Mouse (Mus musculus) hindbrain, embryonic 16.5 days (tissue): Measurements from ENCODE around the gene Phf3. TPM values are rescaled to one million over a fixed set of nuclear protein-coding genes. Genes with fewer than 3 reads are reported as not detected.
A peak's percentile ranks its signal among the peaks of the same experiment; 100 is the strongest.

ENCODE experiments used
- ATAC-seq: fragments of 200-750 bp; cut with Nextera tagmentation; 2 replicates; pipeline ENCODE4 v1.8.0; 2017; ENCODE audit warnings: moderate TSS enrichment, moderate library complexity
- H3K27ac ChIP-seq: fragments of 300-500 bp; sonication (generic); 2 replicates; pipeline ENCODE4 v1.5.1; 2014; ENCODE audit warnings: low read depth, mild to moderate bottlenecking, control low read depth, low read length, moderate library complexity
- H3K27me3 ChIP-seq: fragments of 300-500 bp; sonication (generic); replicated peaks from 2 replicates; pipeline ENCODE4 v1.6.1; 2014; ENCODE audit warnings: low read length; ENCODE audit not compliant: control insufficient read depth, insufficient read depth
- H3K36me3 ChIP-seq: fragments of 300-500 bp; sonication (generic); 2 replicates; pipeline ENCODE4 v1.6.1; 2014; ENCODE audit warnings: mild to moderate bottlenecking, low read length, moderate library complexity, mixed read lengths; ENCODE audit not compliant: control insufficient read depth, insufficient read depth
- H3K4me1 ChIP-seq: fragments of 300-500 bp; sonication (generic); 2 replicates; pipeline ENCODE4 v1.6.1; 2014; ENCODE audit warnings: low read depth, low read length; ENCODE audit not compliant: control insufficient read depth, insufficient read depth
- H3K4me2 ChIP-seq: fragments of 300-500 bp; sonication (generic); 2 replicates; pipeline ENCODE4 v1.6.1; 2014; ENCODE audit warnings: mild to moderate bottlenecking, low read length, control low read depth, moderate library complexity
- H3K4me3 ChIP-seq: fragments of 300-500 bp; sonication (generic); 2 replicates; pipeline ENCODE4 v1.5.1; 2014; ENCODE audit warnings: mild to moderate bottlenecking, low read length, control low read depth, moderate library complexity
- H3K9ac ChIP-seq: fragments of 300-500 bp; sonication (generic); 2 replicates; pipeline ENCODE4 v1.6.1; 2014; ENCODE audit warnings: low read depth, mild to moderate bottlenecking, control low read depth, low read length, moderate library complexity
- H3K9me3 ChIP-seq: fragments of 300-500 bp; sonication (generic); 2 replicates; pipeline ENCODE4 v1.6.1; 2014; ENCODE audit warnings: mild to moderate bottlenecking, low read length, moderate library complexity; ENCODE audit not compliant: control insufficient read depth
- WGBS: fragments of 180-500 bp; shearing (Covaris S2); extraction: QIAGEN DNeasy Blood & Tissue Kit; methylation state at CpG from one replicate; pipeline ENCODE4 v1.1.7; 2014; 5-methylcytosine and 5-hydroxymethylcytosine counted together
- polyA plus RNA-seq: library from polyadenylated mRNA; unstranded; fragments of >200 nt; fragmentation: Nextera tagmentation; extraction: Ambion mirVana; gene quantifications from 2 replicates; pipeline ENCODE4 v1.2.1, GENCODE M21; 2015

Phf3 gene
- polyA plus RNA-seq, 1 experiment from 2014 or later: 29.3 TPM

DNA sequence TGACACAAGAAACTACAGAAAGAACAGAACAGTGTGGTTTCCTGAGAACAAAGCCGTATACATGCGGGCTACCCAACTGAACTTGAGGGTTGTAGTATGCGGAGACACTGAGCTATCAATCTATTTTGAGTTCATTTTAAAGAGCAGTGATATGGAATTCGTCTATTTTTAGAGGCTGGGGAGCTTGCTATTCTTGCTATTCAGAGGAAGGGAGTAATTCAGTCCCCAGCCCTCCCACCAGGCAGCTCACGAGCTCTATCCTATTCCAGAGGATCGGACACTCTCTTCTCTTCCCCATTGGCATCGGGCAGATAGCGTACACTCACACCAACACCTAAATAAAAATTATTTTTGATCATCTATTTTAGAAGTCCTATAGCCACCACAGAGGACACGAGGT, 87.1 kb downstream of the Phf3 start:
- no peaks in the 10 kb centered on the region for H3K4me1 ChIP-seq
- H3K9ac ChIP-seq: no peak overlapping the region
- no peak overlapping the region for H3K4me2 ChIP-seq
- 92% methylated on average over 9 of the region's 9 CpGs for WGBS
- H3K4me3 ChIP-seq: no peak overlapping the region
- no peaks in the 10 kb centered on the region for H3K9me3 ChIP-seq
- no peaks in the 10 kb centered on the region for H3K36me3 ChIP-seq
- no peaks in the 10 kb centered on the region for H3K27me3 ChIP-seq
- ATAC-seq: no peak
- H3K27ac ChIP-seq: no peak overlapping the region

- no peak overlapping the region for H3K4me2 ChIP-seq
- WGBS: 72% methylated on average over 6 of the region's 6 CpGs
These were observed 90.0 kb downstream of the Phf3 start for GRCm38 (mm10) chr1:30783741-30784140.

DNA sequence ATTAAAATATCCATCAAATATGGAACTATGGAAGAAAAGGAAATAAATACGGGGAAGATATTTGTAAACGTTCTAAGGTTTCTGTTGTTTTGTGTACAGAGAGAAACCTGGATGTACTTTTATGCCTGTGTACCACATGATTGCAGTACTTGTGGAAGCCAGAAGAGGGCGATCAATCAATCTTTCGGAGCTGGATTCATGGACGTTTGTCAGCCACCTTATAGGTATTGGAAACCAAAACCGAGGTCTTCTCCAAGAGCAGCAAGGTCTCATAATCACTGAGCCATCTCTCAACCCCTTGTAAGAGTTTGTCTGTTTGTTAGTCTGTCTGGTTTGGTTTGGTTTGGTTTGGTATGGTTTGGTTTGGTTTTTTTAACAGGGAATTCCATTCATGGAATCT, 93.4 kb downstream of the Phf3 start:
- H3K9ac ChIP-seq: no peak overlapping the region
- no peaks in the 10 kb centered on the region for H3K27me3 ChIP-seq
- no peak overlapping the region for H3K27ac ChIP-seq
- H3K9me3 ChIP-seq: no peaks in the 10 kb centered on the region
- no peak overlapping the region for H3K4me2 ChIP-seq
- H3K4me1 ChIP-seq: no peaks in the 10 kb centered on the region; the same call in 1 of the 2 replicates
- H3K36me3 ChIP-seq: no peaks in the 10 kb centered on the region
- no peak for ATAC-seq
- H3K4me3 ChIP-seq: no peak overlapping the region
- whole genome bisulfite sequencing: 54% methylated on average over 6 of the region's 6 CpGs

More at GRCm38 (mm10) chr1:30783741-30784140, 90.0 kb downstream of the Phf3 start:
- Histone ChIP-seq H3K4me1 (no peaks in the 10 kb centered on the region), H3K9ac (no peak overlapping the region), H3K4me3 (no peak overlapping the region), H3K9me3 (no peaks in the 10 kb centered on the region), H3K27ac (no peak overlapping the region), H3K27me3 (no peaks in the 10 kb centered on the region), H3K36me3 (no peaks in the 10 kb centered on the region)
- no peak for ATAC-seq

GRCm38 (mm10) chr1:30779562-30779961, 94.2 kb downstream of the Phf3 start:
- ATAC-seq: no peak
- no peaks in the 10 kb centered on the region for H3K36me3 ChIP-seq
- H3K9me3 ChIP-seq: no peaks in the 10 kb centered on the region
- H3K4me3 ChIP-seq: no peak overlapping the region
- H3K27me3 ChIP-seq: no peaks in the 10 kb centered on the region
- H3K9ac ChIP-seq: no peak overlapping the region
- H3K27ac ChIP-seq: no peak overlapping the region
- H3K4me2 ChIP-seq: no peak overlapping the region
- whole genome bisulfite sequencing: 88% methylated on average over 3 of the region's 3 CpGs
- no peaks in the 10 kb centered on the region; the same call in 1 of the 2 replicates for H3K4me1 ChIP-seq

GRCm38 (mm10) chr1:30778374-30779005, 95.2 kb downstream of the Phf3 start:
- Histone ChIP-seq H3K27me3 (no peaks in the 10 kb centered on the region), H3K4me1 (no peaks in the 10 kb centered on the region; the same call in 1 of the 2 replicates), H3K4me3 (peak overlapping the region; percentile 15; the same call in 1 of the 2 replicates), H3K4me2 (peak overlapping the region; percentile 46), H3K27ac (no peak overlapping the region), H3K9ac (peak overlapping the region; percentile 35), H3K9me3 (no peaks in the 10 kb centered on the region), H3K36me3 (no peaks in the 10 kb centered on the region)
- peak; percentile 58; the same call in 1 of the 2 replicates for ATAC-seq
- WGBS: 19% methylated on average over 14 of the region's 14 CpGs

DNA sequence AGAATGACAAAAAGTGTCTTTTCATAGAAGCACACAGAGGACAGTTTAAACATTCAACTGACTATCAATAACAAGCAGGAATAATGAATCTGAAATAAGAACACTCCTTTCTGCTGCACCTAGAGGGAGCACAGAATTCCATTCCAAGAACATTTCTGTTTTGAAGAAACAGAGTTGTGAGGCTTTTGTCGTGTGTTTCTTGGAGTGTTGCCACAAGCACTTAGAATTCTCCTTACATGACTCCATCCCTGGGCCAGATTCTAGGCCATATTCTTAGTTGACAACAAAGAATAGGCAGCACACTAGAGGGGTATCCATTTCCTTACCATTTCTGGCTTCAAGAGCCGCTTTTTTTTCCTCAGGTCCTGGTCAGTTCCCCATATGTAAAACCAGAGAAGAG, 97.5 kb downstream of the Phf3 start:
- Histone ChIP-seq H3K27me3 (no peaks in the 10 kb centered on the region), H3K27ac (no peak overlapping the region), H3K36me3 (no peaks in the 10 kb centered on the region), H3K4me3 (no peak overlapping the region), H3K9me3 (no peaks in the 10 kb centered on the region), H3K9ac (no peak overlapping the region), H3K4me1 (no peaks in the 10 kb centered on the region; the same call in 1 of the 2 replicates), H3K4me2 (no peak overlapping the region)
- no peak for ATAC-seq
- WGBS: 49% methylated on average over 2 of the region's 2 CpGs

GRCm38 (mm10) chr1:30773662-30774061, 100.1 kb downstream of the Phf3 start:
- Histone ChIP-seq H3K4me2 (no peak overlapping the region), H3K36me3 (no peaks in the 10 kb centered on the region), H3K27me3 (no peaks in the 10 kb centered on the region), H3K27ac (no peak overlapping the region), H3K9me3 (no peaks in the 10 kb centered on the region), H3K9ac (no peak overlapping the region), H3K4me3 (no peak overlapping the region), H3K4me1 (no peaks in the 10 kb centered on the region; the same call in 1 of the 2 replicates)
- no peak for ATAC-seq
- WGBS: 84% methylated on average over 6 of the region's 6 CpGs

GRCm38 (mm10) chr1:30772851-30773250, 100.9 kb downstream of the Phf3 start:
- Histone ChIP-seq H3K27ac (no peak overlapping the region), H3K9me3 (no peaks in the 10 kb centered on the region), H3K4me1 (no peaks in the 10 kb centered on the region), H3K4me3 (no peak overlapping the region), H3K36me3 (no peaks in the 10 kb centered on the region), H3K27me3 (no peaks in the 10 kb centered on the region), H3K9ac (no peak overlapping the region), H3K4me2 (no peak overlapping the region)
- no peak for ATAC-seq
- 78% methylated on average over 7 of the region's 7 CpGs for WGBS

DNA sequence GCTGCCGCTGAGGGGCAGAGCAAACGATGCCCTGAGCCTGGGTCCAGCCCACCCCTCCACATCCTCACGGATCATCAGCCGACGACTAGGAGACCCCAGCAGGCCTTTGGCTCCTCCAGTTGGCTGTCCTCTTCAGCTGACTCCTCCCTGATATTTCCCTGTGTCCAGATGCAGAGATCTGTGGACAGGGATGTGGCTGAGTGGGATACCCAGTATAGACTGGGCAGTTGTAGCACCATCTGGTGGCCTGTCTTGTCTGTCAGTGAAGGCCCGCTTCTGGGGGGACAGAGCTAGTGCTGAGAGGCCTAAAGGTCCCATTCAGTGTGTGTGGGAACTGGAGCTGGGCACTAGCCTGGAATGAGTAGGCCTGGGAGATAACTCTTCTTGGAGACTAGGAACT, 101.9 kb downstream of the Phf3 start:
- WGBS: 79% methylated on average over 6 of the region's 6 CpGs
- 0 out of 2 replicates have a peak, but pooled peaks have one; percentile 48 for ATAC-seq

More for the DNA sequence above, 101.9 kb downstream of the Phf3 start:
- no peaks in the 10 kb centered on the region for H3K4me1 ChIP-seq
- no peak overlapping the region for H3K9ac ChIP-seq
- no peak overlapping the region for H3K27ac ChIP-seq
- no peaks in the 10 kb centered on the region for H3K9me3 ChIP-seq
- no peak overlapping the region for H3K4me3 ChIP-seq
- no peaks in the 10 kb centered on the region for H3K27me3 ChIP-seq
- H3K4me2 ChIP-seq: no peak overlapping the region
- H3K36me3 ChIP-seq: no peaks in the 10 kb centered on the region
